ENCODE assay signal across 9 mouse cellular contexts in genomic region chr15:82952292-82952705, GRCm38 (mm10). TPM values are rescaled to one million over a fixed set of nuclear protein-coding genes. Genes with fewer than 3 reads are reported as not detected.
DNase-seq lines count a peak whose midpoint lies in the region; ATAC-seq and TF ChIP-seq lines count a peak whose summit lies in the region.
"Had no signal": no experiment of that assay in that cellular context is flagged by ENCODE, and none has a peak within 500 bp of the region (broad histone marks: within the 10 kb centered on the region; RNA-seq: fewer than 3 reads in every experiment).

No protein-coding gene starts in this region.

- H3K4me3 ChIP-seq in heart, embryonic 14.5 days (ENCODE audit: control insufficient read depth in 1 of 2, insufficient read depth in 1 of 2, low read depth in 1 of 2, low read length in 2 of 2) = peak overlapping the region in 1 of 2 experiments; percentile 6; a peak in 1 of 4 replicates
- H3K4me3 ChIP-seq in forebrain, postnatal 0 days (ENCODE audit: low read depth, low read length) = no peak overlapping the region
- H3K4me3 ChIP-seq in midbrain, embryonic 14.5 days (replicated peaks; ENCODE audit: low read depth, low read length) = no peak overlapping the region
- H3K4me3 ChIP-seq: limb, embryonic 12.5 days had no signal

- H3K27me3 ChIP-seq in heart, embryonic 14.5 days (ENCODE audit: control insufficient read depth, insufficient read depth, low read length) = peaks cover 40% of the 10 kb centered on the region
- H3K27me3 ChIP-seq in forebrain, postnatal 0 days (ENCODE audit: insufficient read depth, low read length) = no peaks in the 10 kb centered on the region
- peaks cover 4% of the 10 kb centered on the region; the same call in 1 of the 2 replicates for H3K27me3 ChIP-seq in midbrain, embryonic 14.5 days (ENCODE audit: control insufficient read depth, insufficient read depth, low read length)

- peak overlapping the region; percentile 8; the same call in 1 of the 2 replicates for H3K9ac ChIP-seq in heart, embryonic 14.5 days (ENCODE audit: low read length)
- no peak overlapping the region for H3K9ac ChIP-seq in forebrain, postnatal 0 days
- peak overlapping the region; percentile 44 for H3K9ac ChIP-seq in midbrain, embryonic 14.5 days (replicated peaks; ENCODE audit: low read length)
- H3K9ac ChIP-seq: limb, embryonic 12.5 days had no signal

- peak; percentile 31; the same call in 1 of the 2 replicates for TF ChIP-seq CTCF in forebrain, postnatal 0 days (IDR thresholded peaks at IDR 0.05; ENCODE audit: low read depth)

- no peak for ATAC-seq in heart, embryonic 14.5 days (ENCODE audit: insufficient number of reproducible peaks, insufficient read depth, low FRiP score, low read depth)
- peak; percentile 67 for ATAC-seq in forebrain, postnatal 0 days
- peak; percentile 81; the same call in 1 of the 2 replicates for ATAC-seq in midbrain, embryonic 14.5 days (ENCODE audit: low FRiP score, low TSS enrichment)

- H3K4me2 ChIP-seq in heart, embryonic 14.5 days (ENCODE audit: low read length) = peak overlapping the region; percentile 38
- H3K4me2 ChIP-seq in forebrain, postnatal 0 days (ENCODE audit: low read depth) = peak overlapping the region; percentile 8; the same call in 1 of the 2 replicates
- peak overlapping the region; percentile 24 for H3K4me2 ChIP-seq in midbrain, embryonic 14.5 days (ENCODE audit: low read length)
- H3K4me2 ChIP-seq: limb, embryonic 12.5 days had no signal

- H3K36me3 ChIP-seq in heart, embryonic 14.5 days (ENCODE audit: control insufficient read depth, insufficient read depth, low read length) = no peaks in the 10 kb centered on the region
- peaks cover 8% of the 10 kb centered on the region; the same call in 1 of the 2 replicates for H3K36me3 ChIP-seq in forebrain, postnatal 0 days (ENCODE audit: insufficient read depth)
- H3K36me3 ChIP-seq in midbrain, embryonic 14.5 days (ENCODE audit: control insufficient read depth, insufficient read depth, low read length) = peaks cover 4% of the 10 kb centered on the region; the same call in 1 of the 2 replicates

- H3K4me1 ChIP-seq in heart, embryonic 14.5 days (ENCODE audit: control insufficient read depth in 2 of 2, insufficient read depth in 2 of 2, low read length in 2 of 2) = peaks cover 33 to 57% of the 10 kb centered on the region in 2 experiments
- peaks cover 11% of the 10 kb centered on the region; the same call in 1 of the 2 replicates for H3K4me1 ChIP-seq in forebrain, postnatal 0 days (ENCODE audit: insufficient read depth)
- peaks cover 60% of the 10 kb centered on the region for H3K4me1 ChIP-seq in midbrain, embryonic 14.5 days (ENCODE audit: control insufficient read depth, insufficient read depth, low read length)

- no peak for DNase-seq in heart, adult 8-10 months (ENCODE audit: low spot score)
- DNase-seq in Muller cell, postnatal 12 days (ENCODE audit: inconsistent ontology term) = peak; percentile 60
- DNase-seq in forebrain, postnatal 0 days = peak; percentile 71
- DNase-seq in midbrain, embryonic 14.5 days = peak; percentile 88
- DNase-seq in ovary, postnatal 10 days (ENCODE audit: low spot score) = no peak
- no peak for DNase-seq in c-Kit-positive CD71-positive TER-119-positive erythroid progenitor cells, embryonic 14.5 days (ENCODE audit: low spot score)
- no peak for DNase-seq in kidney, postnatal 25 days

- no peaks in the 10 kb centered on the region for H3K9me3 ChIP-seq in heart, embryonic 14.5 days (ENCODE audit: control insufficient read depth, low read length)
- H3K9me3 ChIP-seq in forebrain, postnatal 0 days (ENCODE audit: low read length) = no peaks in the 10 kb centered on the region
- no peaks in the 10 kb centered on the region for H3K9me3 ChIP-seq in midbrain, embryonic 14.5 days (ENCODE audit: control insufficient read depth, low read length)
- H3K9me3 ChIP-seq: limb, embryonic 12.5 days had no signal

- 9% methylated on average over 20 of the region's 20 CpGs for WGBS in heart, embryonic 14.5 days
- 7% methylated on average over 20 of the region's 20 CpGs for WGBS in forebrain, postnatal 0 days
- WGBS in midbrain, embryonic 14.5 days = 2% methylated on average over 20 of the region's 20 CpGs

- H3K27ac ChIP-seq in heart, embryonic 14.5 days (replicated peaks in 1 of 2; ENCODE audit: control insufficient read depth in 1 of 2, insufficient read depth in 1 of 2, low read depth in 2 of 2, low read length in 2 of 2) = no peak overlapping the region
- no peak overlapping the region for H3K27ac ChIP-seq in forebrain, postnatal 0 days (ENCODE audit: low read depth, low read length)
- H3K27ac ChIP-seq in midbrain, embryonic 14.5 days (replicated peaks; ENCODE audit: low read depth, low read length) = peak overlapping the region; percentile 70
- H3K27ac ChIP-seq: limb, embryonic 12.5 days had no signal

RNA-seq across cellular contexts. Expression of gene Tcf20, which starts 35.4 kb away (rescaled TPM):
- 6.7 and 7.2 TPM in 2 replicates for polyA plus RNA-seq in heart, embryonic 14.5 days (2014; fragmentation: Nextera tagmentation; extraction: Ambion mirVana)
- 10 to 100 TPM; 56.2 to 63.4 (median 59.7) TPM for total RNA-seq in heart, adult 8-10 months (2022)
- 120 and 150 TPM in 2 replicates for total RNA-seq in forebrain, postnatal 0 days (2014; rRNA removed)
- 10.3 and 12.2 TPM in 2 replicates for polyA plus RNA-seq in forebrain, postnatal 0 days (2015; fragmentation: Nextera tagmentation; extraction: Ambion mirVana)
- polyA plus RNA-seq in midbrain, embryonic 14.5 days (2014; fragmentation: Nextera tagmentation; extraction: Ambion mirVana) = 17.8 and 18.0 TPM in 2 replicates

Comparison
In these comparisons a context has a peak if more than half of its experiments do, and no peak if none do; other contexts are left out.
1. DNase-seq: peak in Muller cell, postnatal 12 days (single experiment), forebrain, postnatal 0 days (single experiment) and midbrain, embryonic 14.5 days (single experiment); none in heart, adult 8-10 months (single experiment), ovary, postnatal 10 days (single experiment), c-Kit-positive CD71-positive TER-119-positive erythroid progenitor cells, embryonic 14.5 days (single experiment) and kidney, postnatal 25 days (0 of 2).
2. Peak in every context shown above with its lines, with median percentiles within 50 percentile points of each other: H3K4me2 ChIP-seq.